Mouse (Mus musculus) lung, postnatal 10 days (tissue): ENCODE measurements around the gene 9130409I23Rik.

Experiments
- DNase-seq: peaks from one replicate; pipeline ENCODE4 v3.0.0; 2021

9130409I23Rik gene

DNA sequence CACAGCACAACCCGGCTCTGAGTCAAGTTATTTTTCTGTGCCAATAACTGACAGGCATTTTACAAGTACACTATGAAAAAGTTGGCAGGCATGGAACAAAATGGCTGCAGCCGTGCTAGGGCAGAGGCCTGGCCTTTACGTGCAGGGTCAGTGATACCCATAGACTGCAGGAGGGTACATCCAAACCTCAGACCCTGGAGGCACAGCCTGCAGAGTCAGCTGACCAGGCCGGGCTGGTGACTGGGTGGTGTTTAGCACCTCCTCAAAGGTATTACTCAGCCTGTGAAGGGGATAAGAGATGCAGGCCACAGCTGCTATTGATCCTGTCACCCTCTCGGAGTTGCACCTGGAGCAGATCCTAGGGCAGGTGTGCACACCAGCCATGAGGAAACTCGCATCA, at the start of gene 9130409I23Rik:
Gene 9130409I23Rik, plus strand, starts transcription at position 301 of the 400 bp plus-strand sequence.
- DNase-seq, result no peak

DNA sequence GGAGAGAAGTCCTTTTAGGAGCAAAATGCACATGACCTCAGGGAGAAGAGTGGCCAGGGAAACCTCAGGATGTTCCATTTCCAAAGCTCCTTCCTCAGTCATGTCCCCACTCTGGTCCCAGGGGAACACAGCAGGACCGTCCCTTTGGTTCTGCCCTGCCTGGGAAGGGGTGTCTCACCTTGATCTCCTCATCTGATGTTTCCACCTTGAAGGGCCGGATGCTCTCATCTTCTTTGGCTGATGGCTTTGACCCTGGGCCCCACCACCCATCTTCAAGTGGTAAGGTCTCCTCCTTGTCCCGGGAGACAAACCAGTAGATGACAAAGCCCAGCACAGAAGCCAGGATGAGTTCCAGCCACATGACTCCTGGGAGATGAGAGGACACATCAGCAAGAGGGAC, 49.4 kb upstream of the 9130409I23Rik start:
- no peak for DNase-seq

- no peak for DNase-seq
Observed at GRCm38 (mm10) chr1:181003790-181004189, 47.2 kb upstream of the 9130409I23Rik start.

DNA sequence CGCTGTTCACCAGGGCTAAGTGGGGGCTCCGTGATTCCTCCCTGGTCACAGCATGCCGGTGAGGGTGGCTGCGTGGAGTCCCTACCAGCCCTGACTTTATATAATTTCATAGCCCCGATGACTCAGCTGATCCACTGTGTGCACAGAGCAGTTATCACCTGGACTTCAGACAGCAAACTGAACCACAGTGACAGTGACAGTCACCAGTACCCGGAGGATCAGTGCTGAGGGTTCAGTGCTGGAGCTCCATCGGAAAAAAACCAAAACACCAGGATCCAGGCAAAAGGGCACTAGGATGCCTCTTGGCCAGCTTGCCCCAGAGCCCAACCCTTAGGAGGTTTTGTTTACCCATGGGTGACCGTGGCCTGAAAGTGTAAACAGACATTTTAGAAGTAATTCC, 45.7 kb upstream of the 9130409I23Rik start:
- no peak for DNase-seq

GRCm38 (mm10) chr1:181007831-181008230, 43.2 kb upstream of the 9130409I23Rik start:
- no peak for DNase-seq

DNA sequence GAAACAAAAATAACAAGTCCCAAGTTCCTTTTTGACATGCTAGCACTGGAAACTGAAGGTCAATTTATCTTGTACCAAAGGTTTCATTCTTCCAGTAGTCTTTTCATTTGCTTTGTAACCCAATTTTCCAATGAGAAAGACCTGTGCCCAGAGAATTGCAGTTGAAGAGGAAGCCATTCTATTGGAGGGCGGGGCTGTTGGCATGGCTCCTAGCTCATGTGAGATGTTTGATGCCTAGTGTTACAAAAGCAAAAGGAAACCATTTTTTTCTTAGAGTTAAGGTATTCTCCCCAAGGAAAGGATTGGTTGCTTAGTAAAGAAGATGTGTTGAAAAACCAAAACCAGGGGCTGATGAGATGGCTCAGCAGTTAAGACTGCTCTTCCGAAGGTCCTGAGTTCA, 42.8 kb upstream of the 9130409I23Rik start:
- peak; percentile 62 for DNase-seq

DNA sequence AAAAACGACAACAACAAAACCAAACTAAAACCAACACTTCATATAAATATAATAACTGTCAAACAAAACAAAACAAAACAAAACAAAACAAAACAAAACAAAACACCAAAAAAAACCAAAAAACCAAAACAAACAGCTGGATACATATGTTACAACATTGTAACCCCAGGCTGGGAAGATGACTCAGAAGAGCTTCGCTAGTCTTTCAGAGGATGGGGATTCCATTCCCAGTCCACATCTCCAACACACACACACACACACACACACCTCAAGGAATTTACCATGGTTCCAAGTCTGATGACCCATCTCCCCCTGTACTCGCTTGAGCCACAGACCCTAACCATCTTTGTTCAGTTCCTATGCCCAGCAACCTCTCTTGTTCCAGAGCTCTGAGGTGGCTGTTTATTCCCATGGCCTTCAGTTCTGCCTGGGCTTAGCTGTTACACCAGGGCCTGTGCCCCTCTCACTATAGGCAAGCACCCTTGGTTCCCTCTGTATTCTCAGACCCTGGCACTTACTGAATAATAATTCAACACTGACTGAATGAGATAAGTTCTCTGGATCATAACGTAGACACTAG, 41.9 kb upstream of the 9130409I23Rik start:
- DNase-seq, result no peak

- peak; percentile 70 for DNase-seq
Observed at GRCm38 (mm10) chr1:181009754-181010153, 41.3 kb upstream of the 9130409I23Rik start.

DNA sequence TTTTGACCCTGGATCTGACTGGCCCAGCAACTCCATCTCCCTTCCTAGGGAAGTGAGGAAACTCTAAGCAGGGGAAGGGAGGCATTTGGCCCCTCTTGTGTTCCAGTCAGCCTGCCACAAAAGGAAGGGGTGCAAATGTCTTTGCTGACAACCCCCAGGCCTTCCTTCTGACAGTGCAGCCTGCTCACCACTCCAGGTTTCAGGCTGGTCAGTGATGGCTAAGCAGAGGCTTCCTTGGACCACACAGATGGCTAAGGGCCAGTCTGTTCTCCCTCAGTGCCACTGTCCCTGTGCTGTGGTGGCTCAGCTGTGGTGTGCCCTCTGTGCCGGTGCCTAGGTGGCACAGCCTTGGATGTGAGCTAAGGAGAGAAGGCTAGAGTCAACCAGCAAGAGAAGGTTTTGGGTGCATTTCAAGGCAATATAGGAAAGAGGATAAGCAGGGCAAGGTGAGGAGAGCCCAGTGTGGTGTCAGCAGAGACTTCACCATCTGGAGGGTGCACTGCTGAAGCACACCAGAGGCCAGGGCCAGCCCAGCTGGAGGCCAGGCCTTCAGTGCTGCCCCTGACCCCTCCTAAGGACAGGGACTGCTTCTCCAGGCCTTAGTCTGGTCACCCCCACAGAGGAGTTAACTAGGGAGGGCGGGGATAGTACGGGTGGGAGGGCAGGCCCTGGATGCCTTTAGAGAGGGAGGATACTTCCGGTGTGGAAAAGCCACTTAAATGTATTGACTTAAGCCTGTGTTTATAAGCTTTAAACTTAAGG, 40.7 kb upstream of the 9130409I23Rik start:
- DNase-seq, result no peak

DNA sequence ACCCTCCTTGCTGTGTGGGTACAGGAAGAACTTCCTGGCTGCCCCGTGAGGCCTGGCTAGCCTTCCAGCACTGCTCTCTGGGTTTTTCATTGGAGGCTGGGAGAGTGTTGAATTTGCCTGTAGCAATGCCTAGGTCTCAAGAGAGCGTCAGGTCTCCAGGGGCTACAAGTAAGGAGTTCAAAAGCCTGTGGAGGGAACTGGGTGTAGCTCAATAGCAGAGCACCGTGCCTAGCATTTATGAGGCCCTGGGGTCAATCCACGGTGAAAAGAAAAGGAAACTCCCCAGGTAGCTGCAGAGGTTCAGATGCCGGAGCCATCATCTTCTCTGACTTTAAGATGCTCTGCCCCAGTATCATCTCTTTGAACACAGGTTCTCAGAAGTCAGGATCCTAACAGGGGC, 39.4 kb upstream of the 9130409I23Rik start:
- no peak for DNase-seq

- no peak for DNase-seq
Observed at GRCm38 (mm10) chr1:181012416-181012815, 38.6 kb upstream of the 9130409I23Rik start.

- DNase-seq, result no peak
Observed at GRCm38 (mm10) chr1:181013446-181013845, 37.6 kb upstream of the 9130409I23Rik start.

DNA sequence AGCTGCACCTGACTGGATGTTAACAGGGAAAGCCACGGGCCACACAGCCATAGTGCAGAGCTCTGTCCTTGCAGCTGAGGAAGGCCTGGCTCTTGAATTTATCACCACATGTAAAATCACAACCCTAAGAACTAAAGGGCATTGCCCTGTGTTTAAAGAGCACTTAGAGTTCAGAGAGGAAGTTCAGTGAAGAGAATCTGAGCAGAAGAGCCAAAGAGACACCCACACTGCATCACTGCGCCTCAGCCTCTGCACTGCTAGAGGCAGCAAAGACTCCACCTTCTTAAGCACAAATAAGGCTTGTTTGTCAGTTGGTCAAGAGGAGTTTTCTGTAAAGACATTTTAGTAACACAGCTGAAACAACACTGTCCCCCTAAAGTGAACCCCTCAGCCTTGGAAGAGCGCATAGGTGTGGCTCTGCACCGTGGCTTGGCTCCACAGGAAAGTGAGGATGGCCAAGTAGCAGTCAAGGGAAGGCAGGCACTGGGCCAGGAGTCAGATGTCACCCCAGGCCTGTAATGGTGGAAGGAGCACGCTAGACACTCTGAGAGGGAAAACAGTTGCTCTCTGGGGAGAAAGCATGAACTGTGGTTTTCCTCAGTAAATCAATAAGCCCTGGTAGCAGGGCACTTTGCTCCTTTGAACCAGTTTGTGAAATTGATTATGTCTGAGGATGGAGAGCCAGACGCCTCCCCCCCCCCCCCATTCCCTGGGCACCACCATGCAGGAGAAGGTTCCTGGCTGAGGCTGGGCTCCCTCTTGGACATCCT, 36.1 kb upstream of the 9130409I23Rik start:
- DNase-seq, result peak; percentile 78

GRCm38 (mm10) chr1:181015558-181015957, 35.5 kb upstream of the 9130409I23Rik start:
- DNase-seq, result peak; percentile 87

DNA sequence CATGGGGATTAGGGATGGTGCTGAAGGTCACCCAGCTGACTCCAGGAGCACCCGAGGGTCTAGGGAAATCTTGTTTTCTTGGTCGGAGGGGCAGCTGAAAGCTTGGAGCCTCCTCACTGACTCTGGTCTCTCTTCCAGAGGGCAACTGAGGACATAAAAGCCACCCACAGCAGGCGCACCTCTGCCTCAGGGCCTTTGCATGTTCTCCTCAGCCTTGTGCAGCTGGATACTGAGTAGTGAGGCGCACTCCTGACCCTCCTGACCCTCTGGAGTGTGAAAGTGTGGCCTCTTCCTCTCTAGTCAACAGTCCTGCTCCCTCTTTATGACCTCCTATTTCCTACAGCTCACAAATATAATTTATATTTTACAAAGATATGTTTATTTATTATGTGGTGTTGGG, 35.0 kb upstream of the 9130409I23Rik start:
- DNase-seq, result peak; percentile 27

DNA sequence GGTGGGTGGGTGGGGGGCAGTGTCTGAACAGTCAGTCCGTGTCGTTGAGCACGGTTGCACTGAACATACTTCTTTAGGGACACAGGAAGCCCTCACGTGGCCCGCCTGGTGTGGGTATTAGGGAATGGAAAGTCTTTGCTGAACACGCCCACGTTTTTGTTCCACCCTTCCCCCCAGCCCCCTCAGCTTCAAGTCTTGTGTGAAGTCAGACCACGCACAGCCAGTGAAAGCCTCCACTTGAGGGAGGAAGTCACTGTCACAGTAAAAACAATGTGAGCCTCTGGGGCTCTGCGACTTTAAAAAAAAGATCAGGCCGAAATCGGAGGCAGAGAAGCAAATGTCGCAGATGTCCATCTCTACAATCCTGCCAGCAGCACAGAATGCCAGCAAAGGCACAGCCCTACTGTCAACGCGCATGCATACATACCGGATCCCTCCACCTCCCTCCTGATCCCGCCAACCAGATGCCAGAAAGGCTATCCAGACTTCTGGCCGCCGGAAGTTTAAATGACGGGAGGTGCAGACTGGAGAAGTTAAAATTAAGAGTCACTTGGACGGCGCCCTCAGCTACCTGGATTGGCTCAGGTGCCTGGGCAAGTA, 34.4 kb upstream of the 9130409I23Rik start:
- peak; percentile 94 for DNase-seq

GRCm38 (mm10) chr1:181017212-181017711, 33.8 kb upstream of the 9130409I23Rik start:
- DNase-seq, result peak; percentile 88

- no peak for DNase-seq
Observed at GRCm38 (mm10) chr1:181017890-181018420, 33.1 kb upstream of the 9130409I23Rik start.

GRCm38 (mm10) chr1:181020756-181021487, 30.1 kb upstream of the 9130409I23Rik start, which contains the start of gene Ephx1:
TSS of gene Ephx1 (minus strand) at chr1:181020904.
- DNase-seq, result no peak

DNA sequence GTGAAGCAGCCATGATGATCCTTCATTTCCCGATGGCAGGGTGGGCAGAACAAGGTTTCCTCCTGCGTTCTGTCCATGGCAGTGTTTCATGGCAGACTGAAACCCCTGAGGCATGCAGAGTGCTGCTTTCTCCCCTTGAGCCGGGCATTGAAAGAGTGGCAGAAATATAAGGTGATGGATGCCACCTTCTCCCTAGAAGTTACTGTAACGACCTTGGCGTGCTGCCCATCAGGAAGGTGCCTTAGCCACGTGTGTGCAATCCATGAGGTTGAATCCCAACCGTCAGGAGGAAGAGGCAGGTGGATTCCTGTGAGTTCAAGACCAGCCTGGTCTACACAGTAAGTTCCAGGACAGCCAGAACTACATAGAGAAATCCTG, 29.6 kb upstream of the 9130409I23Rik start:
- no peak for DNase-seq

DNA sequence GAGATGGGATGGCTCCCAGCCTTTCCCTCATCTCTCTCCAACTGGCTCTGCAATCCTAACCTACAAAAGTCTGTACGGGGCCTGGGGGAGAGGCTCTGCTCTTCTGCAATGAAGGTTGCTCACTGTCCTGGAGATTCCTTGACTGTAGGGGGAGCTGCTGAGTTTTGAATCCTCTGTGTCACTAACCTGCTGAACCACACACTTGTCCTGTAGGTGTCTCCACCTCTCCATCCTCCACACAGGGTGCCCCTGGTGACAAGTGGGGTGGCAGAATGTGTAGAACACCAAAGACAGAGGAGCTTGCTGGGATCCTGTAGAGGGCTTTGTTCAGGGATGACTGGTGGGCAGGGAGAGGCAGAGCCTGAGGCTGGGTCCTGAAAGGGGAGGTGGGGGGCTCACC, 28.8 kb upstream of the 9130409I23Rik start:
- DNase-seq, result peak; percentile 81
